Mouse (Mus musculus) c-Kit-positive CD71-negative TER-119-negative erythroid progenitor cells, embryonic 14.5 days (primary cell): ENCODE measurements around the gene Palld.

Experiments
- DNase-seq: peaks from one replicate; pipeline ENCODE4 v3.0.0-alpha.2; 2013; ENCODE audit warnings: low read depth

Gene Palld

DNA sequence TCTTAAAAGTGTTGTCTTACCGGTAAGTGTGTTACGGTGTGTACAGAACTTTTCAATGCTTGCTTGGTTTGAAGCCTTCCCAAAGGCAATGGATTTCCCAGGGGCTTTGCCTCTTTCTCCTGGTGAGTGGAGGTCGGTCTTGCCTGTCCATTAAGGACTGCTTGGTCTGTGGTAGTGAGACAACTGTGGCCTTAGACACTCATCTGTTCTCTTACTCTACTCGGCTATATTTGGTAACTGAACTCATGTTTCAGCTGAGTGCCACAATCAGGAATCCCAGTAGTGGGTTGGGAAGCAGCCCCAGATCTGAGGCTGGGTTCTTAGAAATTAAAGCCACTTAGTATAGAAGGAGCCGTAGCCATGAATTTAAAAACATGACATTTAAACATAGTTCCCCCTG is at the start of gene Palld:
Palld (minus strand) TSS at position 170 of the 400 bp plus-strand sequence.
- DNase-seq: no peak

DNA sequence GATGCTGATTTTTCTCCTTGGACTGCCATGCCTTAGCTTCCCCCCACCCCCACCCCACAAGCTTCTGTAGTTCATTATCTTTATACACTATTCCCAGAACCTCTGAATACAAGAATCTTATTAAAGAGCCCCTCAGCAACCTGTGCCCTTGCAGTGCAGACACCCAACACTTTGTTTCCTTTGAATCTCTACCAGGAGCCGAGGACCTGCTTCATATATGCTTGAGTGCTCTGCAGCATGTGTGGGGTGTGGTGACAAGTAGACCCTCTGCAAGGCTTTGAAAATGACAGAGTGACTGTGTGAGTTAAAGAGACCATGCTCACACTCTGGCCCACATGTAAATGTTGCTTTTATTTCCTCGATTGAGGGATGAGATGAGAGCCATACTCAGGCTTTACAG is 35.1 kb upstream of the Palld start:
- no peak for DNase-seq

GRCm38 (mm10) chr8:61933243-61933642 is 30.8 kb upstream of the Palld start:
- no peak for DNase-seq

DNA sequence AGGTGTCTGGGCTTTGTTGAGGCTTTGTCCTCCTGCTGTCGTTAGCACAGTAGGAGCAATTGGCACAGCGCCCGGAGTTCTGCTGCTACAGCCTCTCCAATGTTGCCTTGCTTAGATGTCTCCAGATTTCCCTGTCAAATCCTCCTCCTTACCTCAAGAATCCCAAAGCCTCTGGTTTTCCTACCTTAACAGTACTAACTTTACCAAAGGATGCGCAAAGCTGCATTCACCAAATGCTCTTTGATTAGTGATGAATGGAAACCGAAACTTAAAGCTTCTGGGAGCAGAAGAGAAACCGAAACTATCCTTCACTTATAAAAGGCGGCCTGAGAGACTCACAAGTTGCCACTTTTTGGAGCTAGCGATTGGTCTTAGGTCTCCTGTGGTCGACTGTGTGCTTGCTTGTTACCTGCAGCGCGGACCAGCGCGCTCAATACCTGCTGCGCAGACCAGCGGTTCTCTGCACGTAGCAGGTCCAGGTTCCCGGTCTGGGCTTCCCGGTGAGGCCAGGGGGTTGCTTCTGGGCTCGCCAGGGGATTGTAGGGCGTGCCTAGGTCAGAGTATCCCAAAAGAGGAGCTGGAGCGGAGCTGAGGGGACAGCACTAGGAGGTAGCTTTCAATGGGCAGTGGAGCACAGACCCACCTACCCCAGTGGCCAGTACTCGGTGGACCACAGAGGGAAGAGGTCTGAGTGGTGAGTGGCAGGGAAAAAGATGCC is 25.4 kb upstream of the Palld start, which contains the start of gene Ddx60:
Ddx60 (plus strand) TSS at position 311 of the 718 bp plus-strand sequence.
- peak; percentile 12 for DNase-seq

DNA sequence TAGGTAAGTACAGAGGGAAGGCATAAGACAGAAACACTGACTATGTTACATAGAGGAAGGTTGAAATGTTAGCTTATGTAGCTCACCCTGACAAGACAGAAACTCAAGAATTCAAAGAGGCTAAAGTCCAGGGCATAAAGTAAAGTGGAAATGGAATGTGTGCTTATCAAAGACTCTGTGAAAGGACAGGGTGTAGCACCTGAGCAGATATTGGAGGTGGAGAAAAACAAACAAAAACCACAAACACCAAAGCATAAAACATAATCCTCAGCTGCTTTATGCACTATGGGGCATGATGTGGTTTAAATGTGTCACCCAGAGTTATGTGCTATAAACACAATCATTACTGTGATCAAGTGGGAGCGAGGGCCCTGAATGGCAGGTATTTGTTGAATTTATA is 22.0 kb upstream of the Palld start:
- no peak for DNase-seq

DNA sequence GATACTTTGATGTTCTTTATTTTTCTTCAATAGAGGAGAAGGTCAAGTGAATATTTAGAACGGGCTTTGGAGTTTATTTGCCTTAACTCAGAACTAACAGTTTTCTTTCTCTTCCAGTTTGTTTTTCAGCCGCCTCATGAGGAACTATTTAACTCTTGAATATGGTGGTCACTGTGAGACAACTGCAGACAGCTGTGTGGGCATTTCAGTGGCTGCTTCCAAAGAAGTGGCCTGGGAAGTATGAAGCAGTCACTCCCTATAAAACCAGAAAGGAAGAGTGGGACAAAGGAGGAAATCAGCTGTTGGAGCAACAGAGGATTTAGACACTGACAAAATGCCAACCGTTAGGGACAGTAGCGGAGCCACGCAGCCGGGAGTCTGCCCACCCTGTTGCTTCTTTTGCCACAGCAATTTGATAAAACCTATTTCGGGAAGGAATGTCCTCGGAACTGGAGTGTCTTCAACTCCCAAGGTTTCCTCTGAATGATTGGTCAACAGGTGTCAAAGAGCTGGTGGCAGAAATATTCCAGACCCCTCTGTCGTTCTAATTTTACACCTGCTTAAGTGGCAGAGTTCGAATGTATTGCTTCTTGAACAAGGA is 19.1 kb upstream of the Palld start:
- DNase-seq: no peak

DNA sequence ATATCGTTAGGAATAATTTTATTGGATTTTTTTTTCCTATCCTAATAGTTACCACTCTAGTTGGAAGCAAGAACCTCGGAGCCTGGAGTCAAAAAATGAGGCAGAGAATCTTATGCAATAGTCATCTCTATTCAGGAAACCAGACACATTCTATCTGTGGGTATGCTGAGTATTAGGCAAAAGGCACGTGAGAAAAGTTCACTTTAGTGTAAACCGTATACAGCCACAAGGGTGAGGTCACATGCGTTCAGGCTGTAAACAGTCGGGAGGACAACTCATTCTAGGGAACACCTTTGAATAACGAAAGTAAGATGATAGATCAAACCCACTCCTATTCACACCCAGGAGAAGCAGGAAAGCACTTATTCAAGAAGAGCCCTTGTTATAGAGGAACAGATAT is 17.9 kb upstream of the Palld start:
- DNase-seq: no peak

DNA sequence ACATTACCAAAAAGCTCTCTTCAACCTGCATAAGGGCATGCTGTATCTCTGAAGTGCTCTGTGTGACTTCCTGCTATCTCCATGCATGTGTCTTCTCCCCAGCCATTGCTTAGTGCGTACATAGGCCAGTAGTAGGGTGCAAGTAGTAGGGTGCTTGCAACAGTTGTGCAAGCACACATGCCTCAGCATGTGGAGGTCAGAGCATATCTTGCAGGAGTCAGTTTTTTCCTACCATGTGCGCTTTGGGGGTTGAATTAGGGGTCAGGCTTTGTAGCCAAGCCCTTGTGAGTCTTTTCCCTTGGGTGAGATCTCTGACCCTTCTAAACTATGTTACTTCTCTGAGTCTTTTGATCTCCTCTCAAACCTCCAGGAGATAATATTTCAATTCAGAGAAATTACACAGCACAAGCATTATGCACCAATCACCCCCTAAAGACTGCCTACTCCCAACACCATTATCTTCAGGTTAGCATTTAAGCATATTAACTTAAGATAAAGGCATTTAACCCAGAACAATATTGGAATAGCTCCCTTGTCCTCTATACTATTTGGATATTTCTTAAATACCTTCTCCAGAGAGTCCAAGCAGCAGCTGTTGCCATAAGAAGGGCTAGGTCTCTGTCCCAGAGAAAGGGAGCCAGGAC is 16.8 kb upstream of the Palld start:
- no peak for DNase-seq

GRCm38 (mm10) chr8:61917287-61917686 is 14.8 kb upstream of the Palld start:
- no peak for DNase-seq

DNA sequence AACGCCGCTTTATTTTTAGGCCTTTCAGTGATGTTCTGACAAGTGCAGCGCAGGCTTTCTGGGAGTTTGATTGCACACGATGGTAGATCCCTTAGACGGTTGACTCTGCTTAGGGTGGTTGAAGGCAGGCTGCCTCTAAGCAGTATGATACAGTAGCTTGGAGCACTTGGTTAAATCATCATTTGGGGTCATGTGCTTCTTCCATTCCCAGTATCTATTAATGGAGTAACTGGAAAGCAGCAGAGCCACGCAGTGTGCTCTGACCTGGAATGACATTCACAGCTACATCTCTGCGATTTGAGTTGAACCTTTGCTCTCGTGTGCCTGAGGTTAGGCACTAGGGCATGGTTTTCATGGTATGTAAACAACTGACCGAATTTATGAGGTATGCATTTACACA is 11.5 kb upstream of the Palld start:
- DNase-seq: no peak

- no peak for DNase-seq
These were observed 10.3 kb upstream of the Palld start for GRCm38 (mm10) chr8:61912817-61913216.

GRCm38 (mm10) chr8:61909313-61909712 is 6.8 kb upstream of the Palld start:
- DNase-seq: no peak

GRCm38 (mm10) chr8:61908303-61909215 is 6.1 kb upstream of the Palld start:
- DNase-seq: no peak

- DNase-seq: no peak
These were observed 1.3 kb downstream of the Palld start for GRCm38 (mm10) chr8:61901028-61901717.

DNA sequence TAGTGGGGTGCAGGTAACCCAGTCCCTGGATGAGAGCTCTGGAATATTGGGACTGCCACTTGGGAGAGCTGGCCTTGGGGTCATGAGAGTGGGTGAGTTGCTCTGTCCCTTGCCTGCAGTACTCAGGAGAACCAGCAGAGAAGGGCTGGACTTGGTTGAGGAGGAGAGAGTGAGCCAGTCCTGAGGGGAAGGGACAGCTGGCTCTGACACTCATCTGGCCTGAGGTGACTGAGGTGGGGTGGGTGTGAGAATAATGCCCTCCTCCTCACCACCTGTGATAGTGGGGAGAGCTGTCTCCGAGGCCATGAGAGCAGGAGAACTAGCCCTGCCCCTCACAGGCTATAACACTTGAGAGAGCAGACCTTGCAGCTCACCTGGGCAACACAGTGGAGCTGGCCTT is 5.1 kb downstream of the Palld start:
- DNase-seq: no peak

- DNase-seq: no peak
These were observed 5.7 kb downstream of the Palld start for GRCm38 (mm10) chr8:61896742-61897141.

- no peak for DNase-seq
These were observed 8.4 kb downstream of the Palld start for GRCm38 (mm10) chr8:61894062-61894461.

DNA sequence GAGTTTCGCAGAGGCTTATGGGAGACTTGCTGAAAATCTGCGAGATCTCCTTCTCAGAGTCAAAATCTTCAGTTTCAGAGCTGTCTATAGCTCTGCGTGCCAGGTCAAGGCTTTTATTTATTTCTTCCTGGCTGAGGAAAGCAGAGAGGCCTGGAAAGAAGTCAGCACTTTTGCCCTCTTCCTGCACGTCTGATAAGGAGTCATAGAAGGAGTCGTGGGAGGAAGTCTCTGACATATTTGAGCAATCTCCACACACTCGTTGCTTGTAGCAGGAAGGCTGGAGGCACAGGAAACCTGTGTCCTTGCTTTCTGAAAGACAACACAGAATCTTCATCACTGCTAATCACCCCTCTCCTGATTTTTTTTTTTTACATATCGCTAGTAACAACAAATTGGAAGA is 24.9 kb downstream of the Palld start:
- DNase-seq: no peak

- peak; percentile 66 for DNase-seq
These were observed 27.2 kb downstream of the Palld start for GRCm38 (mm10) chr8:61875290-61875689.

GRCm38 (mm10) chr8:61873994-61874393 is 28.5 kb downstream of the Palld start:
- DNase-seq: no peak

DNA sequence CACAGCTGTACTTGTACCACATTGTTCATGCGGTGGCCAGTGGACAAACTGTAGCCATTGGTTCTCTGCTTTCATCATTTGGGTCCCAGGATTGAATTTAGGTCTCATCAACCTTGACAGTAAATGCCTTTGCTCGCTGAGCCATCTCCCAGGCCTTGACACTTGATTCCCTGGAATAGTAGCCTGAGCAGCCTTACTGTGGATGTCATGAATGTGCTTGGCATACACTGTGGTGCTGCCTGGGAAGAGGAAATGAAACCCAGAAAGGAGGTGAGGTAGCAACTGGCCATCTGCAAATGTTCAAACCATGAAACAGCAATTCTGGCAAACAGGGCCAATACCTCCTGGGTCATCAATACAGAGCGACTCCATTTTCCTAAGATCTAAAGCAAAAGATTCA is 34.0 kb downstream of the Palld start:
- DNase-seq: no peak

DNA sequence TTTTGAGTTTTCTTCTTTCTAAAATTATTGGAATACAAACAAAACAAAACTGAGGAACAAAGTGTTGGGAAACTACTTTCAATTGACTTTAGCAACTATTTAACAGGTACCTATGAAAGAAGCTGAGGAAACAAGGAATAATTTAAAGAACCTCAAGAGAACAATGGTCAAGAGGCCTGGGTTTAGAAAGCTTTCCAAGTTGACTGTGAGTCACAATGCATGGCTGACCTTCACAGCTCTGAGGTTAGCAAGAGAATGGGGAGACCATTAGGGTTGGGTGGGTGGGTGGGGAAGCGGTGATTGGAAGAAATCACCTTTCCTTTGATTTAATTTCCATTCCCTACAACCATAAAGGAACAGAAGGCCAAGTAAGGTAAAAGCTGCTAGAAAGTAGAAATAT is 35.6 kb downstream of the Palld start:
- DNase-seq: no peak
